Mouse (Mus musculus): ENCODE measurements around the gene Mpdu1.
"Not testable (repeated sequence)": the region's sequence is repeated elsewhere in the genome, so short reads cannot be mapped to it uniquely, and the experiment has no call there.

Gene Mpdu1

GRCm38 (mm10) chr11:69665457-69665960 lies 3.1 kb upstream of the Mpdu1 start:
- in situ Hi-C loops (cut with MboI, MseI): loop anchor here (5.0 kb wide), 1 partner anchor 982 kb away; the partner anchor contains the start of genes Rnf167 and Slc25a11

- in situ Hi-C loops (cut with MboI, MseI): loop anchor here (5.0 kb wide), 1 partner anchor 982 kb away; the partner anchor contains the start of genes Rnf167 and Slc25a11
These were observed 2.4 kb upstream of the Mpdu1 start for GRCm38 (mm10) chr11:69664841-69665240.

GRCm38 (mm10) chr11:69663795-69664194 lies 1.4 kb upstream of the Mpdu1 start:
- in situ Hi-C loops (cut with MboI, MseI): no loop called here

- in situ Hi-C loops (cut with MboI, MseI): no loop called here
These were observed 677 bp upstream of the Mpdu1 start for GRCm38 (mm10) chr11:69662967-69663671.

GRCm38 (mm10) chr11:69661221-69661881 lies 1.1 kb downstream of the Mpdu1 start:
- in situ Hi-C loops (cut with MboI, MseI): no loop called here

- in situ Hi-C loops (cut with MboI, MseI): loop anchor here (5.0 kb wide), 1 partner anchor 75 kb away; the partner anchor contains the start of genes Trp53 and Wrap53
These were observed 5.0 kb downstream of the Mpdu1 start for GRCm38 (mm10) chr11:69657462-69657881.

- in situ Hi-C loops (cut with MboI, MseI): loop anchor here (5.0 kb wide), 1 partner anchor 75 kb away; the partner anchor contains the start of genes Trp53 and Wrap53
These were observed 5.6 kb downstream of the Mpdu1 start for GRCm38 (mm10) chr11:69656617-69657461.

- in situ Hi-C loops (cut with MboI, MseI): loop anchor here (5.0 kb wide), 1 partner anchor 74 kb away; the partner anchor contains the start of genes Trp53 and Wrap53
These were observed 6.4 kb downstream of the Mpdu1 start for GRCm38 (mm10) chr11:69656065-69656455.

- in situ Hi-C loops (cut with MboI, MseI): loop anchor here (5.0 kb wide), 1 partner anchor 73 kb away; the partner anchor contains the start of genes Trp53 and Wrap53
These were observed 7.0 kb downstream of the Mpdu1 start, which contains the start of gene Sox15 for GRCm38 (mm10) chr11:69655264-69656064. Gene Sox15, plus strand, starts transcription at chr11:69655314.

GRCm38 (mm10) chr11:69654760-69655159 lies 7.7 kb downstream of the Mpdu1 start:
- in situ Hi-C loops (cut with MboI, MseI): loop anchor here (5.0 kb wide), 1 partner anchor 72 kb away; the partner anchor contains the start of genes Trp53 and Wrap53

GRCm38 (mm10) chr11:69653399-69653798 lies 9.0 kb downstream of the Mpdu1 start:
- in situ Hi-C loops (cut with MboI, MseI): no loop called here

GRCm38 (mm10) chr11:69645860-69646259 lies 16.6 kb downstream of the Mpdu1 start:
- in situ Hi-C loops (cut with MboI, MseI): no loop called here

- in situ Hi-C loops (cut with MboI, MseI): no loop called here
These were observed 27.0 kb downstream of the Mpdu1 start for GRCm38 (mm10) chr11:69635471-69635870.

GRCm38 (mm10) chr11:69633128-69633866 lies 29.1 kb downstream of the Mpdu1 start:
- in situ Hi-C loops (cut with MboI, MseI): no loop called here

GRCm38 (mm10) chr11:69632284-69633089 lies 30.0 kb downstream of the Mpdu1 start, which contains the start of gene Fxr2:
Gene Fxr2, plus strand, starts transcription at chr11:69632990.
- in situ Hi-C loops (cut with MboI, MseI): no loop called here

- in situ Hi-C loops (cut with MboI, MseI): no loop called here
These were observed 32.6 kb downstream of the Mpdu1 start for GRCm38 (mm10) chr11:69629802-69630201.

- in situ Hi-C loops (cut with MboI, MseI): no loop called here
These were observed 34.2 kb downstream of the Mpdu1 start for GRCm38 (mm10) chr11:69628286-69628685.

GRCm38 (mm10) chr11:69624339-69624738 lies 38.1 kb downstream of the Mpdu1 start:
- in situ Hi-C loops (cut with MboI, MseI): not testable (repeated sequence)

GRCm38 (mm10) chr11:69623006-69623405 lies 39.4 kb downstream of the Mpdu1 start:
- in situ Hi-C loops (cut with MboI, MseI): no loop called here
